ENCODE assay signal across 41 mouse cellular contexts in genomic region chr11:105140512-105140911, GRCm38 (mm10). TPM values are rescaled to one million over a fixed set of nuclear protein-coding genes. Genes with fewer than 3 reads are reported as not detected.
"Had no signal": no experiment of that assay in that cellular context is flagged by ENCODE, and none has a peak within 500 bp of the region (broad histone marks: within the 10 kb centered on the region; RNA-seq: fewer than 3 reads in every experiment).

No protein-coding gene starts in this region.

RNA-seq across cellular contexts. Expression of gene Gm10842, which starts 6.2 kb away (rescaled TPM):
- total RNA-seq: heart, postnatal 10 days; heart, postnatal 14 days; heart, postnatal 25 days; heart, postnatal 36 days; heart, postnatal 4 days; hematopoietic stem cell, adult 5-6 weeks; hindbrain, postnatal 0 days; layer of hippocampus, adult 18-20 months; layer of hippocampus, adult 2 months; layer of hippocampus, adult 8-10 months; layer of hippocampus, postnatal 10 days; layer of hippocampus, postnatal 14 days; layer of hippocampus, postnatal 25 days; layer of hippocampus, postnatal 36 days; left cerebral cortex, adult 18-20 months; left cerebral cortex, adult 2 months; left cerebral cortex, adult 8-10 months had no signal
- polyA plus RNA-seq: heart, embryonic 11.5 days; heart, embryonic 12.5 days; heart, embryonic 13.5 days; heart, embryonic 14.5 days; heart, embryonic 15.5 days; heart, embryonic 16.5 days; heart, postnatal 0 days; hindbrain, embryonic 10.5 days; hindbrain, embryonic 11.5 days; hindbrain, embryonic 12.5 days; hindbrain, embryonic 13.5 days; hindbrain, embryonic 14.5 days; hindbrain, embryonic 15.5 days; hindbrain, embryonic 16.5 days; hindbrain, postnatal 0 days; inflammation-experienced regulatory T-cells, adult 6 months; intestine, embryonic 14.5 days; intestine, embryonic 15.5 days; intestine, embryonic 16.5 days; intestine, postnatal 0 days; kidney, adult 2 months; kidney, embryonic 15.5 days; kidney, embryonic 16.5 days; kidney, postnatal 0 days; large intestine, adult 2 months had no signal
